Mouse (Mus musculus) frontal cortex, adult 2 months (tissue): ENCODE data around the gene Cars. TPM values are rescaled to one million over a fixed set of nuclear protein-coding genes. Genes with fewer than 3 reads are reported as not detected.

Experiments
- DNase-seq, 2 experiments: peaks; one replicate each; pipeline ENCODE4 v3.0.0; 2022; ENCODE audit warnings: low spot score in 1 of 2; ENCODE audit errors: extremely low spot score in 1 of 2
- polyA plus RNA-seq: library from polyadenylated mRNA; depleted of rRNA; stranded (reverse); fragments of >200 nt; gene quantifications from 2 replicates; pipeline ENCODE4 v1.2.3, GENCODE M21; 2012; rRNA removed

Gene Cars
- polyA plus RNA-seq, 1 experiment, result 50.6 TPM

DNA sequence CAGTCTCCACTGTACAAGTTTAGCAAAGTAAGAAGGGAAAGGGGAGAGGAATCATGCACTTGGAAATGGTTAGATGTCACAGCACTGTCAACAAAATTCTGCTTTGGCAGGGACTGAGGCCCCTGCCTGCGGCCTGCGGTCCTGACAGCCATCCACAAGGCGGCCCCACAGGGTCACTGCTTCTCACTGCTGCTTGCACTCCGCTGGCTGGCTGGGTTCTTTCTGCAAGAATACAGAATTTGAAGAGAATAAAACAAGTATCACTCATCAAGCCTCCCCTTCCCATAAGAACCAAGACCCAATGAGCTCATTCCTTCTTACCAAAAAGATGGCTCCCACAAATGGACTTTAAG is 85.5 kb downstream of the Cars start:
- no peak for DNase-seq

- DNase-seq, result no peak
Measured at GRCm38 (mm10) chr7:143513763-143514415, 86.0 kb downstream of the Cars start.

DNA sequence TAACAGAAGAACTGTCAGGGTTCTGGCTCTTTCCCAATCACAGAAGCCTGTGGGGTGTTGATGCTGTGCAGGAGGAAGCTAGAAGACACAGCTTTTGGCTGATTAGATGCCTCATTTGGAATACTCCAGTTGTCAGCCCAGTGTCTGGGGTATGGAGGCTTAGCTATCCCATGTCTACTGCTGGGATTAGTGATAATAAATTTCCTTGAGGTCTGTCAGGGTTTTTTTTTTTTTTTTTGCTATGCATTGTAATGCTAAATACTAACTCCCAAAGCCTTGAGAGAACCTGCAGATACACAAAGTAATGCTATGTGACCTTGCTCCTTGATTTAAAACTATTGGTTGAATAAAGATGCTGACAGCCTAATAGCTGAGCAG is 88.6 kb downstream of the Cars start:
- DNase-seq, result no peak

GRCm38 (mm10) chr7:143510593-143511334 is 89.1 kb downstream of the Cars start:
- no peak for DNase-seq

DNA sequence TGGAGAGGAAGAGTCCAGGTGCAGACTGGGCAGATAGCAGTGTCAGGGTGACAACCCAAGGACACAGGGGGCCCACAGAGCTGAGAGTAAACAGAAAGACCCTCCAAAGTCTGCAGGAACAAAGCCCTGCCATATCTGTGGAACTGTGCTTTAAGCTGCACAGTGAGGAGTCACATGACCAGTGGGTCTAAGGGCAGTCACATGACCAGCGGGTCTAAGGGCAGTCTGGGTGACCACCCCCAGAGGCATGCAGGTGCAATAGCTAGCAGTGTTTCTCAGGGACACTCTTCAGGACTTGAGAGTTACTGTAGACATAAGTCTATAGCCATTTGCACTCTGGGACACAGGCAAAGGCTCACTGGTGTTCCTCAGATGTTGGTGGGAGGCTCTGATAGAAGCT is 90.3 kb downstream of the Cars start:
- no peak for DNase-seq

Other genes with a start within 250 kb of the Cars start
- gene Cdkn1c, start 139.0 kb downstream of the Cars start, polyA plus RNA-seq, result 9.1 and 10.3 TPM in 2 replicates
- 0.74 and 1.1 TPM in 2 replicates for gene Slc22a18, start 126.4 kb downstream of the Cars start, polyA plus RNA-seq
- gene Phlda2, start 96.9 kb downstream of the Cars start, polyA plus RNA-seq, result 0.86 and 1.3 TPM in 2 replicates
- gene Nap1l4, start 51.0 kb downstream of the Cars start, polyA plus RNA-seq, result 127 and 139 TPM in 2 replicates
- 0.18 and 0.21 TPM in 2 replicates for gene Tnfrsf26, start 28.6 kb upstream of the Cars start, polyA plus RNA-seq
- 4.1 and 4.6 TPM in 2 replicates for gene Tnfrsf22, start 49.6 kb upstream of the Cars start, polyA plus RNA-seq
- gene Tnfrsf23, start 85.8 kb upstream of the Cars start, polyA plus RNA-seq, result 2.8 and 3.2 TPM in 2 replicates
- gene Osbpl5, start 156.9 kb upstream of the Cars start, polyA plus RNA-seq, result 36.2 and 37.1 TPM in 2 replicates
- gene Mrgprg, start 166.9 kb upstream of the Cars start, polyA plus RNA-seq, result 0.29 and 0.36 TPM in 2 replicates
- gene Mrgpre, start 184.4 kb upstream of the Cars start, polyA plus RNA-seq, result 6.2 and 6.3 TPM in 2 replicates
- gene Nadsyn1, start 222.8 kb upstream of the Cars start, polyA plus RNA-seq, result 7.1 and 7.9 TPM in 2 replicates
- gene Dhcr7, start 223.1 kb upstream of the Cars start, polyA plus RNA-seq, result 55.5 and 58.7 TPM in 2 replicates